Mouse (Mus musculus): ENCODE results near the gene Maged1. TPM values are rescaled to one million over a fixed set of nuclear protein-coding genes. Genes with fewer than 3 reads are reported as not detected.
"Not testable (repeated sequence)": the region's sequence is repeated elsewhere in the genome, so short reads cannot be mapped to it uniquely, and the experiment has no call there.

The Maged1 gene
- polyA plus RNA-seq, 1 experiment from 2014 or later: 364 TPM

DNA sequence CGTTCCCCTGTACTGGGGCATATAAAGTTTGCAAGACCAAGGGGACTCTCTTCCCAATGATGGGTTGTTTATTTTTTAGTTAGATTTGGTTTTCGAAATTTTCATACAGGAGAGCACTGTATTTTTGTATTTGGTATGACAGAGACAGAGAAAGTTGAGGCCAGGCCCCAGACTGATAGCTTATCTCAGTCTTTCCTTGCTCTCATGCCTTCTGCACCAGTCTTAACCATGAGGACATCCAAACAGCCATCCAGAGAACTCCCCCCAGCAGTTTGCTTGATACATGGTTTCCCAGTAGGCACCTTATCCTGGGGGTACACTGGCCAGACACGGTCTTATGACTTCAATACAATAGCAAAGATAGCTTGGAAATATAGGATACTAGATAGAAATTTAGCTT lies 11.6 kb downstream of the Maged1 start:
- Histone ChIP-seq H3K4me3 (no peak overlapping the region), H3K36me3 (no peaks in the 10 kb centered on the region), H3K4me2 (no peak overlapping the region), H3K4me1 (replicated peaks) (no peaks in the 10 kb centered on the region), H3K27me3 (peaks cover 2% of the 10 kb centered on the region; the same call in 1 of the 2 replicates), H3K27ac (no peak overlapping the region), H3K9me3 (replicated peaks) (no peaks in the 10 kb centered on the region), H3K9ac (no peak overlapping the region)
- 63% methylated on average over 3 of the region's 3 CpGs for WGBS
- ATAC-seq (replicated peaks; ENCODE audit: insufficient number of reproducible peaks, insufficient read depth, low FRiP score, low read depth): no peak

DNA sequence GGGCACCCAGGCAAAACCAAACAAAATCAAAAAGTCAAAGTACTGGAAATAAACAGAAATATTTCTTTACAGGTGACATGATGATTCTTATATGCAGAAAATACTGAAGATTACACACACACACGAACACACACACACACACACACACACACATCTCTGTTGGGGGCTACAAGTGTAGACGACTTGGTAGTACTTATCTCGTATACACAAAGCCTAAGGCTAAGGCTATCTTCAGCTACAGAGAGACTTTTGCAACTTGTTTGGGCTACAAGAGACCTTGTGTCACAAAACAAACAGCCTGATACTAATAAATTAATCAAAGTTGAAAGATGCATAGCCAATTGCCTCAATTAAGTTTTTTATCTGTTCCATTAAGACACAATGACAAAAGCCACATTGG lies 19.8 kb downstream of the Maged1 start:
- Histone ChIP-seq H3K27me3 (0 out of 2 replicates have a peak, but pooled peaks cover 2% of the 10 kb centered on the region), H3K36me3 (no peaks in the 10 kb centered on the region), H3K27ac (no peak overlapping the region), H3K4me1 (replicated peaks) (no peaks in the 10 kb centered on the region), H3K9ac (no peak overlapping the region), H3K4me3 (no peak overlapping the region), H3K9me3 (replicated peaks) (no peaks in the 10 kb centered on the region), H3K4me2 (no peak overlapping the region)
- no peak for ATAC-seq (replicated peaks; ENCODE audit: insufficient number of reproducible peaks, insufficient read depth, low FRiP score, low read depth)
- 50% methylated on average over 3 of the region's 3 CpGs for WGBS

- Histone ChIP-seq H3K4me1 (replicated peaks) (no peaks in the 10 kb centered on the region), H3K9ac (no peak overlapping the region), H3K27me3 (no peaks in the 10 kb centered on the region), H3K4me3 (no peak overlapping the region), H3K9me3 (replicated peaks) (no peaks in the 10 kb centered on the region), H3K4me2 (no peak overlapping the region), H3K27ac (no peak overlapping the region), H3K36me3 (no peaks in the 10 kb centered on the region)
- 63% methylated on average over 3 of the region's 3 CpGs for WGBS
- ATAC-seq (replicated peaks; ENCODE audit: insufficient number of reproducible peaks, insufficient read depth, low FRiP score, low read depth): no peak
Measured at GRCm38 (mm10) chrX:94508442-94508819, 33.5 kb downstream of the Maged1 start.

DNA sequence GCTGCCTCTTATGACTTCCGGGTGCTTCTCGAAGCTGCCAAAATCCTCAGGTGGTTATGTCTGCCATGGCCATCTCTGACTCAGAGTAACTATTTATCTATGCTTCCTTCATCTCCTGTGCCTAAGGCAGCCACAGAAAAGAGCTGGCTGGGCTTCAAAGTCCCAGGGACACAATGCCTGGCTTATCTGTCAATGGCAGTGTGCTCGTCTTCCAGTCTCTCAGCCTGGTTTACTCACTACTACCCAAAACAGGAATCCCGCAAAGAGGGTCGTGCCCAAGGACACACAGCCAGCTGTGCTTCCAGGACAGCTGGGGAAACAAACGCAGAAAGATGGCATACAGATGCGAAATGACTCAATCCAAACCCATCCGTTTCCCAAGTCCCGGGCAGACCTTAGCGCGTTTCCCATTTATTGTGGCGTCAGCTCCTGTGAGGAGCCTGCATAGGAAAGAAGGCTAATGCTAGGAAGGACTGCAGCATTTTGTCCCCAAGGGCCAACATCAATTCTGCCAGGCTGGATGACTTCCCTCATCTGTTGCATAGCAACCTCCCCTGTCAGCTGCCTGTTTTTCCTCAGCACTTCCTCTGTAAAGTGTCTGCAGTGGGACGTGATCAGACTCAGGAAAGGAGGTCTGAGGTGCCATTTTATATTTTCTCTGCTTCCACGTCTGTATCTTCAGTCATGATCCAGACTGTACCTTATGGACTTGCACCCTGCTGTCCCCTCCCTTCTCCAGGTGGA lies 34.1 kb downstream of the Maged1 start:
- H3K9me3 ChIP-seq (replicated peaks); H3K36me3 ChIP-seq; H3K27me3 ChIP-seq; H3K4me3 ChIP-seq; H3K4me1 ChIP-seq (replicated peaks); H3K27ac ChIP-seq; ATAC-seq (replicated peaks; ENCODE audit: insufficient number of reproducible peaks, insufficient read depth, low FRiP score, low read depth); H3K9ac ChIP-seq; H3K4me2 ChIP-seq: not testable (repeated sequence)
- WGBS: 18% methylated on average over 8 of the region's 14 CpGs

DNA sequence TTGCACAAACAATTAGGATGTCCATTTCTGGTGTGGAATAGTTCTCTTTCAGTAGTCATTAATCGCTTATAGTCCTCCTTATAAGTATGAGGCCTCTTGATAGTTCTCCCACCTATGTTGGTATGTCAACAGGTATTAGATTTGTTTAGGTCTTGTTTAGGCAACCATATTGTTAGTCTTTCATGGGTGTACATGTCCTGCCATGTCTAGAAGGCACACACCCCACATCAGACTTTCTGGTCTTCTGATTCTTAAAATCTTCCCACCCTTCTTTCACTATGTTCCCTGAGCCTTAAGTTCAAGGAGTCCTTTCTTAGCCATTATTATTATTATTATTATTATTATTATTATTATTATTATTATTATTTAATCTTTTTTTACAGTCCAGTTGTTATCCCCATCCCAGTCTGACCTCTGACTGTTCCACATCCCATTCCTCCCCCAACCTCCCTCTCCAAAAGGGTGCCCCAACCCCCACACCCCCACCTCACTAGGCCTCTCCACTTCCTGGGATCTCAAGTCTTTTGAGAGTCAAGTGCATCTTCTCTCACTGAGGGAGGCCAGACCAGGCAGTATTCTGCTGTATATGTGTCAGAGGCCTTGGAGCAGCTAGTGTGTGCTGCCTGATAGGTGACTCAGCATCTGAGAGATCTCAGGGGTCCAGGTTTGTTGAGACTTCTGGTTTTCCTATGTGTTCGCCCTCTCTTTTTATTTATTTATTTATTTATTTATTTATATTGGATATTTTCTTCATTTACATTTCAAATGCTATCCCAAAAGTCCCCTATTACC lies 55.7 kb downstream of the Maged1 start:
- no peak for ATAC-seq (replicated peaks; ENCODE audit: insufficient number of reproducible peaks, insufficient read depth, low FRiP score, low read depth)
- Histone ChIP-seq H3K4me3 (no peak overlapping the region), H3K36me3 (no peaks in the 10 kb centered on the region), H3K9me3 (replicated peaks) (no peaks in the 10 kb centered on the region), H3K9ac (no peak overlapping the region), H3K4me1 (replicated peaks) (no peaks in the 10 kb centered on the region), H3K27me3 (peaks cover 5% of the 10 kb centered on the region; the same call in 1 of the 2 replicates), H3K27ac (no peak overlapping the region), H3K4me2 (no peak overlapping the region)
- 70% methylated on average over 2 of the region's 2 CpGs for WGBS

Other genes starting within 250 kb of the Maged1 start
- not detected in 2 replicates for gene Fam90a1b, start 175.4 kb downstream of the Maged1 start, polyA plus RNA-seq (2015; fragmentation: Nextera tagmentation; extraction: Ambion mirVana)
- gene Apoo, start 175.0 kb downstream of the Maged1 start, polyA plus RNA-seq (2015; fragmentation: Nextera tagmentation; extraction: Ambion mirVana): 178 and 229 TPM in 2 replicates
- gene Gspt2, start 93.9 kb upstream of the Maged1 start, polyA plus RNA-seq (2015; fragmentation: Nextera tagmentation; extraction: Ambion mirVana): 2.7 and 2.9 TPM in 2 replicates
- gene Zxdb, start 182.4 kb upstream of the Maged1 start, polyA plus RNA-seq (2015; fragmentation: Nextera tagmentation; extraction: Ambion mirVana): 0.60 and 0.71 TPM in 2 replicates